Mouse (Mus musculus): ENCODE measurements at regions not wholly inside any gene's neighbourhood (a gene's known extent, or its start where the extent isn't known, plus 50 kb on each side); places are given as distances from the start of the nearest gene placed in this dataset.

GRCm38 (mm10) chr2:167746344-167746743 is 56.7 kb upstream of the Tmem189 start:
- H3K9me3 ChIP-seq (replicated peaks) = no peaks in the 10 kb centered on the region
- H3K36me3 ChIP-seq = no peaks in the 10 kb centered on the region
- H3K4me3 ChIP-seq (replicated peaks) = no peak overlapping the region
- no peak for ATAC-seq (ENCODE audit: low FRiP score)
- H3K27me3 ChIP-seq (replicated peaks) = no peaks in the 10 kb centered on the region
- 0 out of 2 replicates have a peak, but pooled peaks cover 11% of the 10 kb centered on the region for H3K4me1 ChIP-seq
- no peak overlapping the region for H3K4me2 ChIP-seq
- no peak overlapping the region for H3K9ac ChIP-seq (replicated peaks)
- no peak overlapping the region for H3K27ac ChIP-seq (replicated peaks)
- 96% methylated on average over 4 of the region's 4 CpGs for WGBS

- ATAC-seq (ENCODE audit: low FRiP score) = peak; percentile 53; the same call in 1 of the 2 replicates
- 59% methylated on average over 6 of the region's 6 CpGs for WGBS
Observed at GRCm38 (mm10) chr2:167745409-167745808, 55.8 kb upstream of the Tmem189 start.

GRCm38 (mm10) chr2:167744080-167744479 is 54.5 kb upstream of the Tmem189 start:
- Histone ChIP-seq H3K9me3 (replicated peaks) (no peaks in the 10 kb centered on the region), H3K27me3 (replicated peaks) (no peaks in the 10 kb centered on the region), H3K4me1 (peaks cover 15% of the 10 kb centered on the region; the same call in 1 of the 2 replicates), H3K4me3 (replicated peaks) (no peak overlapping the region), H3K36me3 (no peaks in the 10 kb centered on the region), H3K27ac (replicated peaks) (no peak overlapping the region), H3K9ac (replicated peaks) (no peak overlapping the region), H3K4me2 (no peak overlapping the region)
- WGBS = 84% methylated on average over 1 of the region's 1 CpGs
- ATAC-seq (ENCODE audit: low FRiP score) = no peak

More at GRCm38 (mm10) chr2:167745409-167745808, 55.8 kb upstream of the Tmem189 start:
- Histone ChIP-seq H3K4me2 (no peak overlapping the region), H3K36me3 (no peaks in the 10 kb centered on the region), H3K4me1 (peaks cover 12% of the 10 kb centered on the region; the same call in 1 of the 2 replicates), H3K4me3 (replicated peaks) (no peak overlapping the region), H3K27me3 (replicated peaks) (no peaks in the 10 kb centered on the region), H3K9me3 (replicated peaks) (no peaks in the 10 kb centered on the region), H3K27ac (replicated peaks) (no peak overlapping the region), H3K9ac (replicated peaks) (no peak overlapping the region)

GRCm38 (mm10) chr2:167742479-167742878 is 52.9 kb upstream of the Tmem189 start:
- no peak overlapping the region for H3K27ac ChIP-seq (replicated peaks)
- 71% methylated on average over 6 of the region's 6 CpGs for WGBS
- no peaks in the 10 kb centered on the region for H3K36me3 ChIP-seq
- no peak for ATAC-seq (ENCODE audit: low FRiP score)
- H3K27me3 ChIP-seq (replicated peaks) = no peaks in the 10 kb centered on the region
- H3K4me2 ChIP-seq = no peak overlapping the region
- no peak overlapping the region for H3K4me3 ChIP-seq (replicated peaks)
- no peaks in the 10 kb centered on the region for H3K9me3 ChIP-seq (replicated peaks)
- no peak overlapping the region for H3K9ac ChIP-seq (replicated peaks)
- peaks cover 15% of the 10 kb centered on the region; the same call in 1 of the 2 replicates for H3K4me1 ChIP-seq

GRCm38 (mm10) chr2:167740516-167741189 is 51.0 kb upstream of the Tmem189 start:
- ATAC-seq (ENCODE audit: low FRiP score) = no peak
- H3K27me3 ChIP-seq (replicated peaks) = no peaks in the 10 kb centered on the region
- H3K27ac ChIP-seq (replicated peaks) = no peak overlapping the region; the same call in 1 of the 2 replicates
- WGBS = 56% methylated on average over 6 of the region's 6 CpGs
- H3K9ac ChIP-seq (replicated peaks) = no peak overlapping the region
- no peaks in the 10 kb centered on the region for H3K36me3 ChIP-seq
- peaks cover 8% of the 10 kb centered on the region; the same call in 1 of the 2 replicates for H3K4me1 ChIP-seq
- H3K9me3 ChIP-seq (replicated peaks) = no peaks in the 10 kb centered on the region
- H3K4me3 ChIP-seq (replicated peaks) = no peak overlapping the region
- no peak overlapping the region for H3K4me2 ChIP-seq

Measured in neural tube, embryonic 15.5 days (tissue).